Mouse (Mus musculus): Measurements from ENCODE around the gene Olfr1428. TPM values are rescaled to one million over a fixed set of nuclear protein-coding genes. Genes with fewer than 3 reads are reported as not detected.
"Not testable (repeated sequence)": the region's sequence is repeated elsewhere in the genome, so short reads cannot be mapped to it uniquely, and the experiment has no call there.

Gene Olfr1428
- total RNA-seq (2021): not detected

GRCm38 (mm10) chr19:12115797-12116196, at the start of gene Olfr1428:
TSS of gene Olfr1428 (minus strand) at chr19:12115897.
- DNase-seq (ENCODE audit: low spot score in 2 of 2): no peak
- intact Hi-C loops (cut with DNase I): no loop called here

- DNase-seq (ENCODE audit: low spot score in 2 of 2): peak; percentile 23 to 40
- intact Hi-C loops (cut with DNase I): no loop called here
Observed at GRCm38 (mm10) chr19:12145452-12145851, 29.8 kb upstream of the Olfr1428 start.

GRCm38 (mm10) chr19:12143356-12143755, 27.7 kb upstream of the Olfr1428 start:
- DNase-seq (ENCODE audit: low spot score in 2 of 2): peak; percentile 35 to 54
- intact Hi-C loops (cut with DNase I): no loop called here

GRCm38 (mm10) chr19:12134289-12134688, 18.6 kb upstream of the Olfr1428 start:
- no peak for DNase-seq (ENCODE audit: low spot score in 2 of 2)
- intact Hi-C loops (cut with DNase I): loop anchor here (5.0 to 10.0 kb wide), 3 partner anchors 281 to 461 kb away; partner anchors contain the start of genes Dtx4, Gm4952 and Olfr1441

- no peak for DNase-seq (ENCODE audit: low spot score in 2 of 2)
- intact Hi-C loops (cut with DNase I): no loop called here
Observed at GRCm38 (mm10) chr19:12123103-12123502, 7.4 kb upstream of the Olfr1428 start, which contains the start of gene Olfr76. TSS of gene Olfr76 (minus strand) at chr19:12123203.

- intact Hi-C loops (cut with DNase I): no loop called here
- DNase-seq (ENCODE audit: low spot score in 2 of 2): no peak
Observed at GRCm38 (mm10) chr19:12116464-12116863, 767 bp upstream of the Olfr1428 start.

GRCm38 (mm10) chr19:12113807-12114206, 1.9 kb downstream of the Olfr1428 start:
- intact Hi-C loops (cut with DNase I): no loop called here
- DNase-seq (ENCODE audit: low spot score in 2 of 2): no peak

- intact Hi-C loops (cut with DNase I): no loop called here
- DNase-seq (ENCODE audit: low spot score in 2 of 2): no peak
Observed at GRCm38 (mm10) chr19:12104541-12104940, 11.2 kb downstream of the Olfr1428 start.

GRCm38 (mm10) chr19:12103234-12103633, 12.5 kb downstream of the Olfr1428 start, which contains the start of gene Olfr1427:
TSS of gene Olfr1427 (minus strand) at chr19:12103334.
- no peak for DNase-seq (ENCODE audit: low spot score in 2 of 2)
- intact Hi-C loops (cut with DNase I): no loop called here

GRCm38 (mm10) chr19:12091913-12092312, 23.8 kb downstream of the Olfr1428 start, which contains the start of gene Olfr1426:
TSS of gene Olfr1426 (minus strand) at chr19:12092013.
- intact Hi-C loops (cut with DNase I): no loop called here
- no peak for DNase-seq (ENCODE audit: low spot score in 2 of 2)

- intact Hi-C loops (cut with DNase I); DNase-seq (ENCODE audit: low spot score in 2 of 2): not testable (repeated sequence)
Observed at GRCm38 (mm10) chr19:12077631-12078030, 38.1 kb downstream of the Olfr1428 start, which contains the start of gene Olfr1425. TSS of gene Olfr1425 (minus strand) at chr19:12077731.

- DNase-seq (ENCODE audit: low spot score in 2 of 2); intact Hi-C loops (cut with DNase I): not testable (repeated sequence)
Observed at GRCm38 (mm10) chr19:12069546-12069945, 46.2 kb downstream of the Olfr1428 start.

- intact Hi-C loops (cut with DNase I); DNase-seq (ENCODE audit: low spot score in 2 of 2): not testable (repeated sequence)
Observed at GRCm38 (mm10) chr19:12067806-12068205, 47.9 kb downstream of the Olfr1428 start.

GRCm38 (mm10) chr19:12062582-12062981, 53.1 kb downstream of the Olfr1428 start, which contains the start of gene Olfr1424:
TSS of gene Olfr1424 (minus strand) at chr19:12062682.
- intact Hi-C loops (cut with DNase I); DNase-seq (ENCODE audit: low spot score in 2 of 2): not testable (repeated sequence)

Other genes with a start within 250 kb of the Olfr1428 start
- gene Olfr1419, start 240.8 kb downstream of the Olfr1428 start, total RNA-seq (2021): not detected
- gene Olfr1420, start 229.3 kb downstream of the Olfr1428 start, total RNA-seq (2021): not detected
- 10 to 100 TPM; 18.5 to 19.6 TPM for gene Patl1, start 203.5 kb downstream of the Olfr1428 start, total RNA-seq (2021)
- gene Osbp, start 150.0 kb downstream of the Olfr1428 start, total RNA-seq (2021): 10 to 100 TPM; 55.5 to 59.1 TPM
- not detected for gene Olfr1423, start 74.6 kb downstream of the Olfr1428 start, total RNA-seq (2021)
- not detected for gene Olfr1424, start 53.2 kb downstream of the Olfr1428 start, total RNA-seq (2021)
- not detected for gene Olfr1425, start 38.2 kb downstream of the Olfr1428 start, total RNA-seq (2021)
- not detected for gene Olfr1426, start 23.9 kb downstream of the Olfr1428 start, total RNA-seq (2021)
- gene Olfr1427, start 12.6 kb downstream of the Olfr1428 start, total RNA-seq (2021): not detected
- gene Olfr76, start 7.3 kb upstream of the Olfr1428 start, total RNA-seq (2021): not detected
- not detected for gene Olfr1555-ps1, start 54.2 kb upstream of the Olfr1428 start, total RNA-seq (2021)
- not detected for gene Olfr1431, start 84.7 kb upstream of the Olfr1428 start, total RNA-seq (2021)
- gene Olfr1432, start 116.7 kb upstream of the Olfr1428 start, total RNA-seq (2021): not detected
- gene Olfr262, start 125.8 kb upstream of the Olfr1428 start, total RNA-seq (2021): not detected
- gene Olfr235, start 145.1 kb upstream of the Olfr1428 start, total RNA-seq (2021): not detected
- not detected for gene Olfr1434, start 164.0 kb upstream of the Olfr1428 start, total RNA-seq (2021)
- gene Olfr1436, start 183.2 kb upstream of the Olfr1428 start, total RNA-seq (2021): not detected
- gene Olfr1437, start 209.2 kb upstream of the Olfr1428 start, total RNA-seq (2021): not detected
- gene Olfr1438-ps1, start 220.0 kb upstream of the Olfr1428 start, total RNA-seq (2021): not detected